Mouse (Mus musculus) myocyte (in vitro differentiated cells): ENCODE measurements around the gene Crybg2.

Experiments
- MYOG ChIP-seq, 3 experiments: IDR thresholded peaks; one replicate each; pipeline ENCODE4 v1.6.1; 2011; ENCODE audit warnings: control low read depth in 2 of 3, low read depth in 2 of 3, mild to moderate bottlenecking in 2 of 3; ENCODE audit not compliant: insufficient read length in 2 of 3, control insufficient read depth in 1 of 3, insufficient read depth in 1 of 3
- POLR2A ChIP-seq: IDR thresholded peaks from one replicate; pipeline ENCODE4 v1.6.1; 2011; ENCODE audit warnings: low read depth, mild to moderate bottlenecking, control low read depth, moderate library complexity; ENCODE audit not compliant: insufficient read length
- TCF12 ChIP-seq: IDR thresholded peaks from one replicate; pipeline ENCODE4 v1.6.1; 2011; ENCODE audit warnings: mild to moderate bottlenecking, control low read depth; ENCODE audit not compliant: poor library complexity, insufficient read depth, severe bottlenecking

- TF ChIP-seq TCF12: no peak
- no peak for TF ChIP-seq MYOG (IDR thresholded peaks at IDR 0.05; ENCODE audit: control insufficient read depth in 1 of 3, insufficient read depth in 1 of 3, insufficient read length in 2 of 3, low read depth in 2 of 3)
- TF ChIP-seq POLR2A: peak; percentile 29
These were observed 66.5 kb downstream of the Crybg2 start for GRCm38 (mm10) chr4:134127121-134127455.
